Mouse (Mus musculus): ENCODE results near the gene Ipmk.

DNA sequence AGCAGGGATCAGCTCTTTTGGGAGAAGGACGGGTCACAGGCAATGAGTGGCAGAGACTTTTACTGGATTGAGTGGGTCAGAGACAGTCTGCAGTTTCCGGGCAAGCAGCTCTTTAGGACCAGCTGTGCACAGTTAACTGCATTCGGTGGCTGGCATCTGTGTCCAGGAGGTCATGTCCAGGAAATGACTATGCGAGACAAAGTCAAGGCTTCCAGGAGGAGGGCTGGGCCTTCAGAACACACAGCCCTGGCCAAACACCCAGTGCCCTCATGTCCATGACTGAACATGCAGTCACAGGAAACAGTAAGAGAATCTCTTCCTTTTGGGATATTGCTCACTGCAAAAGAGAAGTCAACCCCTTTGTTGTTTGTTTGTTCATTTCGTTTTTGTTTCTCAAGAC is 62.4 kb downstream of the Ipmk start:
- TF ChIP-seq GATA1 (IDR thresholded peaks at IDR 0.05; ENCODE audit: low read length) (no peak), TAL1 (IDR thresholded peaks at IDR 0.05; ENCODE audit: low read length) (no peak)
